Mouse (Mus musculus) ES-Bruce4 (cell line): ENCODE measurements around the gene Tubb3. TPM values are rescaled to one million over a fixed set of nuclear protein-coding genes. Genes with fewer than 3 reads are reported as not detected.
A peak's percentile ranks its signal among the peaks of the same experiment; 100 is the strongest.
"Not testable (repeated sequence)": the region's sequence is repeated elsewhere in the genome, so short reads cannot be mapped to it uniquely, and the experiment has no call there.

ENCODE experiments used
- H3K27ac ChIP-seq: 2 replicates; pipeline ENCODE4 v1.5.1; 2012; ENCODE audit warnings: low read length, inconsistent platforms; ENCODE audit not compliant: insufficient read depth
- H3K27me3 ChIP-seq: 2 replicates; pipeline ENCODE4 v1.6.1; 2012; ENCODE audit warnings: mild to moderate bottlenecking, low read length, inconsistent platforms; ENCODE audit not compliant: control insufficient read depth, poor library complexity, insufficient read depth, severe bottlenecking
- H3K36me3 ChIP-seq: 2 replicates; pipeline ENCODE4 v1.6.1; 2012; ENCODE audit warnings: inconsistent platforms, mild to moderate bottlenecking, low read length, moderate library complexity; ENCODE audit not compliant: control insufficient read depth, poor library complexity, insufficient read depth, severe bottlenecking
- H3K4me1 ChIP-seq: one replicate; pipeline ENCODE4 v1.8.1; 2011; ENCODE audit warnings: low read length; ENCODE audit not compliant: control insufficient read depth, insufficient read depth
- H3K4me3 ChIP-seq: 2 replicates; pipeline ENCODE4 v1.5.1; 2011; ENCODE audit warnings: low read depth, mild to moderate bottlenecking, low read length
- H3K9ac ChIP-seq: 2 replicates; pipeline ENCODE4 v1.6.1; 2012; ENCODE audit warnings: low read depth, mild to moderate bottlenecking, inconsistent platforms; ENCODE audit not compliant: poor library complexity, severe bottlenecking
- H3K9me3 ChIP-seq: replicated peaks from 2 replicates; pipeline ENCODE4 v1.6.1; 2012; ENCODE audit warnings: mild to moderate bottlenecking, low read length, inconsistent platforms; ENCODE audit not compliant: control insufficient read depth, poor library complexity, insufficient read depth, severe bottlenecking
- CTCF ChIP-seq: IDR thresholded peaks from one replicate; pipeline ENCODE4 v1.8.1; 2011; ENCODE audit warnings: low read depth, low read length
- EP300 ChIP-seq: IDR thresholded peaks from 2 replicates; pipeline ENCODE4 v1.6.1; 2011; ENCODE audit warnings: low read depth, low read length; ENCODE audit not compliant: insufficient read depth
- POLR2A ChIP-seq: IDR thresholded peaks from one replicate; pipeline ENCODE4 v1.8.1; 2011; ENCODE audit warnings: low read length; ENCODE audit not compliant: insufficient read depth
- polyA plus RNA-seq: library from polyadenylated mRNA; stranded (reverse); fragments of >200 nt; gene quantifications from 2 replicates; pipeline ENCODE4 v1.2.4, GENCODE M21; 2011; ENCODE audit warnings: low read depth; ENCODE audit not compliant: missing spikeins, insufficient read depth, insufficient read length

The Tubb3 gene
- polyA plus RNA-seq, 1 experiment: 20.1 TPM

DNA sequence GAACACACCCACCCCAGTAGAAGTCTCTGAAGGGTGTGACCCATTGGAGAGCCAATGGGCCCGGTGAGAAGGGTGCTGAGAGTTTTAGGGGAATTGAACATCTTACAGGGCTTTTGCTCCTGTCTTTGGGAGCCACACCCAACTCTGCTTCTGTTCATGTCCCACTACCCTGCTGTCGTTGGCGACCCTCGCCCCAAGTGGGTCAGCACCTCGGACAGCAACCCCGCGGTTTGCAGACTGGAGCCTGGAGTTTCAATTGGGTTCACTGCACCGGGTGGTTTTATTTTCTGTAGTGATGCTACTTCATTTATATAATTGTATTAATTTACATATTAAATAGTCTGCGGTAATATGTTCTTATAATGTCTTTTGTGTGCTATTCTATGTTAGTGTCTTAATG, 3.0 kb downstream of the Tubb3 start:
- Histone ChIP-seq H3K4me3 (no peak overlapping the region), H3K27me3 (no peaks in the 10 kb centered on the region), H3K9ac (no peak overlapping the region), H3K9me3 (no peaks in the 10 kb centered on the region), H3K36me3 (peaks cover 5% of the 10 kb centered on the region; the same call in 1 of the 2 replicates), H3K27ac (no peak overlapping the region), H3K4me1 (peaks cover 7% of the 10 kb centered on the region)
- TF ChIP-seq POLR2A: no peak
- no peak for TF ChIP-seq CTCF

DNA sequence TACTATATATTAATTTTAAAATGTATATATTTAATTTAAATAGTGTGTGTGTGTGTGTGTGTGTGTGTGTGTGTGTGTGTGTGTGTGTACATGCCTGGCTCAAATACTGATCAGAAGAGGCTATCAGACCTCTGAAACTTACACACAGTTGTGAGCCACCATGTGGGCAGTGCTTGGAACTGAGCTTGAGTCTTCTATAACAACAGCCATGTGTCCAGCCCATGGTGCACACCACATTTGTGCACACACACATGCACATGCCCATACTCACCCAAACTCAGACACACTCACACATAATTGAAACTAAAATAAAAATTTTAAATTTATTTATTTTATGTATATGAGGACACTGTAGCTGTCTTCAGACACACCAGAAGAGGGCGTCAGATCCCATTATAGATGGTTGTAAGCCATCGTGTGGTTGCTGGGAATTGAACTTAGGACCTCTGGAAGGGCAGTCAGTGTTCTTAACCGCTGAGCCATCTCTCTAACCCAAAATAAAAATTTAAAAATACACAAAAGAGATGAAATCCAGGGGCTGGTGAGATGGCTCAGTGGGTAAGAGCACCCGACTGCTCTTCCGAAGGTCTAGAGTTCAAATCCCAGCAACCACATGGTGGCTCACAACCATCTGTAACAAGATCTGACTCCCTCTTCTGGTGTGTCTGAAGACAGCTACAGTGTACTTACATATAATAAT, 3.9 kb downstream of the Tubb3 start:
- H3K4me1 ChIP-seq, H3K9ac ChIP-seq, H3K4me3 ChIP-seq, H3K27ac ChIP-seq, H3K36me3 ChIP-seq, H3K27me3 ChIP-seq, H3K9me3 ChIP-seq: not testable (repeated sequence)

DNA sequence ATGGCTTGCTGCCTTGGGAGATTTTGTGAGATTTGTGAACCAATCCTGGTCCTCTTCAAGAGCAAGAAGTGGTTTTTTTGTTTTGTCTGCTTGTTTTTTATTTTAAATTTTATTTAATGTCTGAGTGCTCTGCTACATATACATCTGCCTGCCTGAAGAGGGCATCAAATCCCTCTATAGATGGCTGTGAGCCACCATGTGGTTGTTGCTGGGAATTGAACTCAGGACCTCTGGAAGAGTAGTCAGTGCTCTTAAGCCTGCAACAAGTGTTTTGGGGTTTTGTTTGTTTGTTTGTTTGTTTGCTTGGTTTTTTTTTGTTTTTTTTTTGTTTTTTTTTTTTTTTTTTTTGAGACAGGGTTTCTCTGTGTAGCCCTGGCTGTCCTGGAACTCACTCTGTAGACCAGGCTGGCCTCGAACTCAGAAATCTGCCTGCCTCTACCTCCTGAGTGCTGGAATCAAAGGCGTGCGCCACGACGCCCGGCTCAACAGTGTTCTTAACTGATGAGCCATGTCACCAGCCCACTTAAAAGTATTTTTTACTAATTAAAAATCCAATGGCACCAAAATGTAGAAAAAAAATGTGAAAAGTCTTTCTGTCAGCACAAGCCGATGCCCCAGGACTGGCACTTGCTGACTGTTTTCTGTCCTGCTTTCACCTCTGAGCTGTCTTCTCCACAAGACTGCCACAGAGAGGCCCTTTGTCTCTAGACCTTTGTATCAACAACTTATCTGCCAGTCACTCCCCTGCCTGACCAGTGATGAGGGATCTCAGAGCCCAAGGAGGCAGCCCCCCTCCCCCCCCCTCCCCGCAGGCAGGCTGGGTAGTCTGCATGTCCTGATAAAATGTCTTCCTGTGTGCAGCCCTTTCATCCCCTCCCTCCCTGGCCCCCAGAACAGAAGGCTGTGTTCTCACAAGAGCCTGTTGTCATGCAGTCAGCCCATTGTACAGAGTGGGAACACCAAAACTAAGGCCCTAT, 5.0 kb downstream of the Tubb3 start:
- Histone ChIP-seq H3K27me3 (no peaks in the 10 kb centered on the region), H3K4me3 (no peak overlapping the region), H3K9ac (no peak overlapping the region), H3K9me3 (no peaks in the 10 kb centered on the region), H3K36me3 (peaks cover 5% of the 10 kb centered on the region; the same call in 1 of the 2 replicates), H3K27ac (no peak overlapping the region), H3K4me1 (peaks cover 7% of the 10 kb centered on the region)
- no peak for TF ChIP-seq EP300
- no peak for TF ChIP-seq POLR2A
- TF ChIP-seq CTCF: peak; percentile 30

GRCm38 (mm10) chr8:123416944-123417555, 5.8 kb downstream of the Tubb3 start:
- H3K9ac ChIP-seq: no peak overlapping the region
- H3K9me3 ChIP-seq: no peaks in the 10 kb centered on the region
- peaks cover 7% of the 10 kb centered on the region for H3K4me1 ChIP-seq
- no peaks in the 10 kb centered on the region for H3K27me3 ChIP-seq
- peaks cover 5% of the 10 kb centered on the region; the same call in 1 of the 2 replicates for H3K36me3 ChIP-seq
- H3K27ac ChIP-seq: no peak overlapping the region
- TF ChIP-seq EP300 (no peak), CTCF (no peak), POLR2A (no peak)
- no peak overlapping the region for H3K4me3 ChIP-seq

DNA sequence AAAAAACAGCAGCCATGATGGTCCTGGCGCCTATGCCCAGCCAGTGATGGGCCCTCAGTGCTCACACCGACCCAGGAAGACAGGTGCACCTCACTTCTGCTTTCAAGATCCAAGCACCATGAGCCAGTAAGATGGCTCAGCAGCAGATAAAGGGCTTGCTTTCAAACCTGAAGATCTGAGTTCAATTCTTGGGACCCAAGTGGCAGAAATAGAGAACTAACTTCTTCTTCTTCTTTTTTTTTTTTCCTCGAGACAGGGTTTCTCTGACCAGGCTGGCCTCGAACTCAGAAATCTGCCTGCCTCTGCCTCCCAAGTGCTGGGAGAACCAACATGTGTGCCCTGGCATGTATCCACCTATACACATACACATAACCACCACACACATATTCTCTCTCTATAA, 8.5 kb downstream of the Tubb3 start:
- Histone ChIP-seq H3K4me1 (peaks cover 3% of the 10 kb centered on the region), H3K9ac (no peak overlapping the region), H3K36me3 (peaks cover 5% of the 10 kb centered on the region; the same call in 1 of the 2 replicates), H3K27ac (no peak overlapping the region), H3K4me3 (no peak overlapping the region), H3K27me3 (no peaks in the 10 kb centered on the region), H3K9me3 (no peaks in the 10 kb centered on the region)
- TF ChIP-seq EP300: no peak
- no peak for TF ChIP-seq CTCF
- no peak for TF ChIP-seq POLR2A
